Mouse (Mus musculus): Measurements from ENCODE around the gene Chac1.

Gene Chac1

GRCm38 (mm10) chr2:119327942-119328526, 23.0 kb upstream of the Chac1 start:
- DNase-seq (ENCODE audit: low spot score in 2 of 2), result no peak

- DNase-seq (ENCODE audit: low spot score in 2 of 2), result no peak
Measured at GRCm38 (mm10) chr2:119328546-119328945, 22.5 kb upstream of the Chac1 start.

GRCm38 (mm10) chr2:119329123-119329817, 21.8 kb upstream of the Chac1 start:
- DNase-seq (ENCODE audit: low spot score in 2 of 2), result no peak

- no peak for DNase-seq (ENCODE audit: low spot score in 2 of 2)
Measured at GRCm38 (mm10) chr2:119330795-119331194, 20.2 kb upstream of the Chac1 start.

- no peak for DNase-seq (ENCODE audit: low spot score in 2 of 2)
Measured at GRCm38 (mm10) chr2:119332177-119332661, 18.8 kb upstream of the Chac1 start.

GRCm38 (mm10) chr2:119334135-119334534, 16.9 kb upstream of the Chac1 start:
- no peak for DNase-seq (ENCODE audit: low spot score in 2 of 2)

GRCm38 (mm10) chr2:119334964-119335525, 16.0 kb upstream of the Chac1 start:
- no peak for DNase-seq (ENCODE audit: low spot score in 2 of 2)

- DNase-seq (ENCODE audit: low spot score in 2 of 2), result no peak
Measured at GRCm38 (mm10) chr2:119335535-119335934, 15.5 kb upstream of the Chac1 start.

- DNase-seq (ENCODE audit: low spot score in 2 of 2), result no peak
Measured at GRCm38 (mm10) chr2:119336002-119336401, 15.0 kb upstream of the Chac1 start.

- DNase-seq (ENCODE audit: low spot score in 2 of 2), result no peak
Measured at GRCm38 (mm10) chr2:119336470-119336869, 14.6 kb upstream of the Chac1 start.

- peak; percentile 71 to 75 for DNase-seq (ENCODE audit: low spot score in 2 of 2)
Measured at GRCm38 (mm10) chr2:119337425-119338265, 13.4 kb upstream of the Chac1 start.

GRCm38 (mm10) chr2:119344537-119345138, 6.4 kb upstream of the Chac1 start:
- no peak for DNase-seq (ENCODE audit: low spot score in 2 of 2)

GRCm38 (mm10) chr2:119353707-119354106, 2.7 kb downstream of the Chac1 start:
- no peak for DNase-seq (ENCODE audit: low spot score in 2 of 2)

GRCm38 (mm10) chr2:119355089-119355488, 4.1 kb downstream of the Chac1 start:
- no peak for DNase-seq (ENCODE audit: low spot score in 2 of 2)

- no peak for DNase-seq (ENCODE audit: low spot score in 2 of 2)
Measured at GRCm38 (mm10) chr2:119355651-119356050, 4.6 kb downstream of the Chac1 start.

GRCm38 (mm10) chr2:119356310-119356709, 5.3 kb downstream of the Chac1 start:
- DNase-seq (ENCODE audit: low spot score in 2 of 2), result no peak

- DNase-seq (ENCODE audit: low spot score in 2 of 2), result no peak
Measured at GRCm38 (mm10) chr2:119356805-119357204, 5.8 kb downstream of the Chac1 start.

GRCm38 (mm10) chr2:119358249-119358648, 7.2 kb downstream of the Chac1 start:
- no peak for DNase-seq (ENCODE audit: low spot score in 2 of 2)

- DNase-seq (ENCODE audit: low spot score in 2 of 2), result no peak
Measured at GRCm38 (mm10) chr2:119359721-119360291, 8.8 kb downstream of the Chac1 start.

- DNase-seq (ENCODE audit: low spot score in 2 of 2), result no peak
Measured at GRCm38 (mm10) chr2:119364969-119365368, 13.9 kb downstream of the Chac1 start.

- DNase-seq (ENCODE audit: low spot score in 2 of 2), result no peak
Measured at GRCm38 (mm10) chr2:119367346-119367745, 16.3 kb downstream of the Chac1 start.
